15 mouse cellular contexts compared by ENCODE assay signal in genomic region chr7:99864241-99865028, GRCm38 (mm10). TPM values are rescaled to one million over a fixed set of nuclear protein-coding genes. Genes with fewer than 3 reads are reported as not detected.
A peak's percentile ranks its signal among the peaks of the same experiment; 100 is the strongest.
DNase-seq lines count a peak whose midpoint lies in the region; ATAC-seq and TF ChIP-seq lines count a peak whose summit lies in the region.
"Had no signal": no experiment of that assay in that cellular context is flagged by ENCODE, and none has a peak within 500 bp of the region (broad histone marks: within the 10 kb centered on the region; RNA-seq: fewer than 3 reads in every experiment).

No protein-coding gene starts in this region.

- H3K27me3 ChIP-seq in forebrain, postnatal 0 days (ENCODE audit: insufficient read depth, low read length) = no peaks in the 10 kb centered on the region
- H3K27me3 ChIP-seq in forebrain, embryonic 15.5 days = no peaks in the 10 kb centered on the region
- no peaks in the 10 kb centered on the region for H3K27me3 ChIP-seq in liver, adult 2 months (ENCODE audit: control insufficient read depth, insufficient read depth, low read length)
- peaks cover 12% of the 10 kb centered on the region for H3K27me3 ChIP-seq in liver, embryonic 12.5 days (replicated peaks)
- no peaks in the 10 kb centered on the region for H3K27me3 ChIP-seq in midbrain, embryonic 14.5 days (ENCODE audit: control insufficient read depth, insufficient read depth, low read length)
- H3K27me3 ChIP-seq: neural tube, embryonic 15.5 days; stomach, embryonic 15.5 days had no signal

- H3K27ac ChIP-seq in forebrain, postnatal 0 days (ENCODE audit: low read depth, low read length) = no peak overlapping the region
- H3K27ac ChIP-seq in forebrain, embryonic 15.5 days (replicated peaks) = no peak overlapping the region
- H3K27ac ChIP-seq in liver, adult 2 months (replicated peaks; ENCODE audit: insufficient read depth, low read depth, low read length) = no peak overlapping the region
- H3K27ac ChIP-seq in liver, embryonic 12.5 days = no peak overlapping the region
- H3K27ac ChIP-seq in midbrain, embryonic 14.5 days (replicated peaks; ENCODE audit: low read depth, low read length) = no peak overlapping the region
- H3K27ac ChIP-seq: heart, adult 2 months; liver, embryonic 14.5 days; neural tube, embryonic 15.5 days; stomach, embryonic 15.5 days had no signal

- no peak overlapping the region for H3K4me2 ChIP-seq in forebrain, postnatal 0 days (ENCODE audit: low read depth)
- no peak overlapping the region for H3K4me2 ChIP-seq in forebrain, embryonic 15.5 days (replicated peaks)
- H3K4me2 ChIP-seq in liver, embryonic 12.5 days = no peak overlapping the region
- no peak overlapping the region for H3K4me2 ChIP-seq in midbrain, embryonic 14.5 days (ENCODE audit: low read length)
- H3K4me2 ChIP-seq: neural tube, embryonic 15.5 days; stomach, embryonic 15.5 days had no signal

- H3K4me3 ChIP-seq in forebrain, postnatal 0 days (ENCODE audit: low read depth, low read length) = no peak overlapping the region
- H3K4me3 ChIP-seq in forebrain, embryonic 15.5 days = no peak overlapping the region
- H3K4me3 ChIP-seq in liver, adult 2 months (ENCODE audit: insufficient read depth, low read depth, low read length) = no peak overlapping the region
- no peak overlapping the region for H3K4me3 ChIP-seq in liver, embryonic 12.5 days
- H3K4me3 ChIP-seq in midbrain, embryonic 14.5 days (replicated peaks; ENCODE audit: low read depth, low read length) = no peak overlapping the region
- H3K4me3 ChIP-seq: heart, adult 2 months; neural tube, embryonic 15.5 days; stomach, embryonic 15.5 days had no signal

- H3K36me3 ChIP-seq in forebrain, postnatal 0 days (ENCODE audit: insufficient read depth) = no peaks in the 10 kb centered on the region
- H3K36me3 ChIP-seq in forebrain, embryonic 15.5 days = no peaks in the 10 kb centered on the region
- H3K36me3 ChIP-seq in liver, adult 2 months (ENCODE audit: control insufficient read depth, insufficient read depth, low read length) = no peaks in the 10 kb centered on the region
- H3K36me3 ChIP-seq in liver, embryonic 12.5 days = no peaks in the 10 kb centered on the region
- H3K36me3 ChIP-seq in midbrain, embryonic 14.5 days (ENCODE audit: control insufficient read depth, insufficient read depth, low read length) = no peaks in the 10 kb centered on the region
- H3K36me3 ChIP-seq: neural tube, embryonic 15.5 days; stomach, embryonic 15.5 days had no signal

- H3K9me3 ChIP-seq in forebrain, postnatal 0 days (ENCODE audit: low read length) = no peaks in the 10 kb centered on the region
- H3K9me3 ChIP-seq in forebrain, embryonic 15.5 days = no peaks in the 10 kb centered on the region
- no peaks in the 10 kb centered on the region for H3K9me3 ChIP-seq in liver, embryonic 12.5 days (replicated peaks)
- no peaks in the 10 kb centered on the region for H3K9me3 ChIP-seq in midbrain, embryonic 14.5 days (ENCODE audit: control insufficient read depth, low read length)
- H3K9me3 ChIP-seq: neural tube, embryonic 15.5 days; stomach, embryonic 15.5 days had no signal

- H3K79me2 ChIP-seq in liver, adult 2 months (ENCODE audit: control insufficient read depth, insufficient read depth, low read length) = no peaks in the 10 kb centered on the region

- WGBS in forebrain, postnatal 0 days = 36% methylated on average over 11 of the region's 11 CpGs
- WGBS in forebrain, embryonic 15.5 days = 26% methylated on average over 8 of the region's 11 CpGs
- 32% methylated on average over 11 of the region's 11 CpGs for WGBS in liver, adult 2 months
- WGBS in liver, embryonic 12.5 days (ENCODE audit: insufficient replicate concordance) = 69% methylated on average over 11 of the region's 11 CpGs
- 46% methylated on average over 11 of the region's 11 CpGs for WGBS in midbrain, embryonic 14.5 days

- no peaks in the 10 kb centered on the region for H3K4me1 ChIP-seq in forebrain, postnatal 0 days (ENCODE audit: insufficient read depth)
- no peaks in the 10 kb centered on the region for H3K4me1 ChIP-seq in forebrain, embryonic 15.5 days
- peaks cover 5% of the 10 kb centered on the region; the same call in 1 of the 2 replicates for H3K4me1 ChIP-seq in liver, adult 2 months (ENCODE audit: control insufficient read depth, insufficient read depth, low read length)
- H3K4me1 ChIP-seq in liver, embryonic 12.5 days = peaks cover 5% of the 10 kb centered on the region; the same call in 1 of the 2 replicates
- H3K4me1 ChIP-seq in midbrain, embryonic 14.5 days (ENCODE audit: control insufficient read depth, insufficient read depth, low read length) = no peaks in the 10 kb centered on the region
- H3K4me1 ChIP-seq: stomach, embryonic 15.5 days had no signal

- TF ChIP-seq CTCF in forebrain, postnatal 0 days (IDR thresholded peaks at IDR 0.05; ENCODE audit: low read depth) = no peak
- TF ChIP-seq CTCF in liver, adult 2 months (IDR thresholded peaks at IDR 0.05; ENCODE audit: low read depth, low read length) = no peak

- TF ChIP-seq POLR2A in liver, adult 2 months (IDR thresholded peaks at IDR 0.05; ENCODE audit: extremely low read depth, insufficient read depth, low read length) = no peak

- DNase-seq in forebrain, postnatal 0 days = peak; percentile 15
- DNase-seq in liver, adult 2 months (ENCODE audit: extremely low read depth, low read depth, low spot score) = peak; percentile 44
- DNase-seq in brain, adult 2 months (ENCODE audit: low read depth, low spot score) = peak; percentile 48
- DNase-seq in midbrain, embryonic 14.5 days = peak; percentile 14
- no peak for DNase-seq in gastrocnemius, adult 18-20 months (ENCODE audit: low spot score)
- no peak for DNase-seq in layer of hippocampus, postnatal 25 days (ENCODE audit: extremely low spot score in 1 of 2, low spot score in 1 of 2)
- DNase-seq: adrenal gland, adult 8-10 months; heart, adult 2 months; kidney, adult 2 months; right cerebral cortex, postnatal 25 days had no signal

- H3K9ac ChIP-seq in forebrain, postnatal 0 days = no peak overlapping the region
- H3K9ac ChIP-seq in forebrain, embryonic 15.5 days (replicated peaks) = no peak overlapping the region
- no peak overlapping the region for H3K9ac ChIP-seq in liver, adult 2 months (ENCODE audit: low read depth, low read length)
- H3K9ac ChIP-seq in liver, embryonic 12.5 days = no peak overlapping the region
- H3K9ac ChIP-seq in midbrain, embryonic 14.5 days (replicated peaks; ENCODE audit: low read length) = no peak overlapping the region
- H3K9ac ChIP-seq: liver, embryonic 14.5 days; neural tube, embryonic 15.5 days; stomach, embryonic 15.5 days had no signal

- ATAC-seq in forebrain, postnatal 0 days = peak; percentile 43; the same call in 1 of the 2 replicates
- no peak for ATAC-seq in forebrain, embryonic 15.5 days (replicated peaks)
- no peak for ATAC-seq in liver, embryonic 12.5 days
- no peak for ATAC-seq in midbrain, embryonic 14.5 days (ENCODE audit: low FRiP score, low TSS enrichment)

RNA-seq across cellular contexts. Expression of gene Spcs2, which starts 1.2 kb away (rescaled TPM):
- total RNA-seq in forebrain, postnatal 0 days (2014; rRNA removed) = 115 and 123 TPM in 2 replicates
- polyA plus RNA-seq in forebrain, postnatal 0 days (2015; fragmentation: Nextera tagmentation; extraction: Ambion mirVana) = 235 and 257 TPM in 2 replicates
- 293 and 294 TPM in 2 replicates for polyA plus RNA-seq in forebrain, embryonic 15.5 days (2015; fragmentation: Nextera tagmentation; extraction: Ambion mirVana)
- 82.3 and 110 TPM in 2 replicates for total RNA-seq in liver, adult 2 months (2014; rRNA removed)
- 30.4 and 31.1 TPM in 2 replicates for polyA plus RNA-seq in liver, adult 2 months (2012; rRNA removed)
- 216 and 224 TPM in 2 replicates for polyA plus RNA-seq in liver, embryonic 12.5 days (2016; fragmentation: Nextera tagmentation; extraction: Ambion mirVana)
- polyA plus RNA-seq in midbrain, embryonic 14.5 days (2014; fragmentation: Nextera tagmentation; extraction: Ambion mirVana) = 285 and 286 TPM in 2 replicates
- total RNA-seq in gastrocnemius, adult 18-20 months (2021) = 10 to 100 TPM; 78.8 to 79.8 TPM
- 100 to 1,000 TPM in 1 of 2 experiments, 10 to 100 TPM in 1; 89.9 to 104 TPM for total RNA-seq in layer of hippocampus, postnatal 25 days (2021)

RNA-seq across cellular contexts. Expression of gene Xrra1, which starts 5.5 kb away (rescaled TPM):
- total RNA-seq in forebrain, postnatal 0 days (2014; rRNA removed) = 0.62 and 2.0 TPM in 2 replicates
- polyA plus RNA-seq in forebrain, postnatal 0 days (2015; fragmentation: Nextera tagmentation; extraction: Ambion mirVana) = 1.7 and 2.0 TPM in 2 replicates
- polyA plus RNA-seq in forebrain, embryonic 15.5 days (2015; fragmentation: Nextera tagmentation; extraction: Ambion mirVana) = 0.61 and 0.65 TPM in 2 replicates
- total RNA-seq in liver, adult 2 months (2014; rRNA removed) = 0.13 TPM in 1 of 2 replicates, not detected in the other
- polyA plus RNA-seq in liver, adult 2 months (2012; rRNA removed) = not detected in 2 replicates
- 0.10 TPM in 1 of 2 replicates, not detected in the other for polyA plus RNA-seq in liver, embryonic 12.5 days (2016; fragmentation: Nextera tagmentation; extraction: Ambion mirVana)
- polyA plus RNA-seq in midbrain, embryonic 14.5 days (2014; fragmentation: Nextera tagmentation; extraction: Ambion mirVana) = 1.0 and 1.2 TPM in 2 replicates
- total RNA-seq in gastrocnemius, adult 18-20 months (2021) = 1 to 10 TPM in 1 of 2 experiments, under 1 TPM in 1; 0.66 to 1.2 TPM
- total RNA-seq in layer of hippocampus, postnatal 25 days (2021) = 1 to 10 TPM in 1 of 2 experiments, under 1 TPM in 1; 0.94 to 1.1 TPM
- polyA plus RNA-seq: liver, embryonic 14.5 days had no signal

RNA-seq across cellular contexts. Expression of gene Neu3, which starts 36.2 kb away (rescaled TPM):
- total RNA-seq in forebrain, postnatal 0 days (2014; rRNA removed) = 2.2 and 2.3 TPM in 2 replicates
- 0.65 and 1.5 TPM in 2 replicates for polyA plus RNA-seq in forebrain, postnatal 0 days (2015; fragmentation: Nextera tagmentation; extraction: Ambion mirVana)
- polyA plus RNA-seq in forebrain, embryonic 15.5 days (2015; fragmentation: Nextera tagmentation; extraction: Ambion mirVana) = 1.6 and 1.9 TPM in 2 replicates
- total RNA-seq in liver, adult 2 months (2014; rRNA removed) = 0.46 and 1.0 TPM in 2 replicates
- polyA plus RNA-seq in liver, adult 2 months (2012; rRNA removed) = 0.69 and 1.7 TPM in 2 replicates
- 6.2 and 6.4 TPM in 2 replicates for polyA plus RNA-seq in liver, embryonic 12.5 days (2016; fragmentation: Nextera tagmentation; extraction: Ambion mirVana)
- polyA plus RNA-seq in midbrain, embryonic 14.5 days (2014; fragmentation: Nextera tagmentation; extraction: Ambion mirVana) = 1.7 and 1.8 TPM in 2 replicates
- total RNA-seq in gastrocnemius, adult 18-20 months (2021) = 1 to 10 TPM; 2.5 to 3.0 TPM
- 1 to 10 TPM; 2.8 to 2.9 TPM for total RNA-seq in layer of hippocampus, postnatal 25 days (2021)

Comparison
In these comparisons a context has a peak if more than half of its experiments do, and no peak if none do; other contexts are left out.
1. DNase-seq: peak in forebrain, postnatal 0 days (single experiment), liver, adult 2 months (single experiment), brain, adult 2 months (single experiment) and midbrain, embryonic 14.5 days (single experiment); none in gastrocnemius, adult 18-20 months (single experiment) and layer of hippocampus, postnatal 25 days (0 of 2).